Comparison of ENCODE assay signal across 14 mouse cellular contexts in genomic region chr5:105778723-105779122, GRCm38 (mm10).
"Had no signal": no experiment of that assay in that cellular context is flagged by ENCODE, and none has a peak within 500 bp of the region (broad histone marks: within the 10 kb centered on the region; RNA-seq: fewer than 3 reads in every experiment).

No protein-coding gene starts in this region.

- H3K4me3 ChIP-seq: lung, embryonic 15.5 days; megakaryocyte, embryonic 14.5 days; neural tube, embryonic 12.5 days had no signal

- H3K27ac ChIP-seq: lung, embryonic 15.5 days; macrophage; neural tube, embryonic 12.5 days had no signal

- H3K27me3 ChIP-seq: lung, embryonic 15.5 days; megakaryocyte, embryonic 14.5 days; neural tube, embryonic 12.5 days had no signal

- H3K9ac ChIP-seq: liver, postnatal 0 days; lung, embryonic 15.5 days; neural tube, embryonic 12.5 days had no signal

- H3K9me3 ChIP-seq: lung, embryonic 15.5 days; megakaryocyte, embryonic 14.5 days; neural tube, embryonic 12.5 days had no signal

- H3K36me3 ChIP-seq: lung, embryonic 15.5 days; neural tube, embryonic 12.5 days had no signal

- ATAC-seq: midbrain, embryonic 16.5 days had no signal

- DNase-seq: liver, postnatal 0 days; lung, adult 2 months; lung, postnatal 14 days; midbrain, embryonic 14.5 days; right cerebral cortex, postnatal 14 days; thymus, adult 18-20 months; thymus, postnatal 14 days; thymus, postnatal 36 days had no signal

- H3K4me2 ChIP-seq: lung, embryonic 15.5 days; midbrain, embryonic 11.5 days; neural tube, embryonic 12.5 days had no signal
